Mouse (Mus musculus) stomach, adult 2 months (tissue): ENCODE data around the gene Dmrt3. TPM values are rescaled to one million over a fixed set of nuclear protein-coding genes. Genes with fewer than 3 reads are reported as not detected.

ENCODE experiments used
- polyA plus RNA-seq: library from polyadenylated mRNA; depleted of rRNA; stranded (reverse); fragments of >200 nt; gene quantifications from 2 replicates; pipeline ENCODE4 v1.2.3, GENCODE M21; 2012; rRNA removed

The Dmrt3 gene
- polyA plus RNA-seq, result 0.03 and 0.06 TPM in 2 replicates

DNA sequence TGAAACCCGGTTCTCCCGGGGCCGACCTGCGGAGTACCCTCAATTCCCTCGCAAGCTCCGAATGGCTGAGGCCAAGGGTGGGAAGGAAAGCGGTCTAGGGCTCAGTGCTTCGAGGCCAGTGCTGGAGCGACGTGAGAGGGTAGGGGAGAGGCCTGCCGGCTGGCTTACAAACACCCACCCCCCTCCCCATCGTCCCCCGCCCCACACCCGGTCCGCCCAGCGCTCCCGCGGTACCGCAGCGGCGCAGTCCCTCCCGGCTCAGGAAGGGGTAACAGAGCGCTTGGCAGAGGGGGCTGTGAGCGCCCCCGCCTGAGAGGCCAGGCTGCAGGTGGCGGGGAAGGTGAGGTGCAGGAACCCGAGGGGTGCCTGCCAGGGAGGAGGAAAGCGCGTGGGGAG lies at the start of gene Dmrt3:
Gene Dmrt3, plus strand, starts transcription at position 287 of the 396 bp plus-strand sequence.

GRCm38 (mm10) chr19:25672101-25672950 lies 62.2 kb downstream of the Dmrt3 start, which contains the start of gene Dmrt2:
Gene Dmrt2, plus strand, starts transcription at chr19:25672411.

Other genes starting within 250 kb of the Dmrt3 start
- gene Dmrt1, start 104.7 kb upstream of the Dmrt3 start, polyA plus RNA-seq, result not detected in 2 replicates
- 0.88 and 0.95 TPM in 2 replicates for gene Dmrt2, start 62.1 kb downstream of the Dmrt3 start, polyA plus RNA-seq